Mouse (Mus musculus): Measurements from ENCODE around the gene Kin.

The Kin gene

DNA sequence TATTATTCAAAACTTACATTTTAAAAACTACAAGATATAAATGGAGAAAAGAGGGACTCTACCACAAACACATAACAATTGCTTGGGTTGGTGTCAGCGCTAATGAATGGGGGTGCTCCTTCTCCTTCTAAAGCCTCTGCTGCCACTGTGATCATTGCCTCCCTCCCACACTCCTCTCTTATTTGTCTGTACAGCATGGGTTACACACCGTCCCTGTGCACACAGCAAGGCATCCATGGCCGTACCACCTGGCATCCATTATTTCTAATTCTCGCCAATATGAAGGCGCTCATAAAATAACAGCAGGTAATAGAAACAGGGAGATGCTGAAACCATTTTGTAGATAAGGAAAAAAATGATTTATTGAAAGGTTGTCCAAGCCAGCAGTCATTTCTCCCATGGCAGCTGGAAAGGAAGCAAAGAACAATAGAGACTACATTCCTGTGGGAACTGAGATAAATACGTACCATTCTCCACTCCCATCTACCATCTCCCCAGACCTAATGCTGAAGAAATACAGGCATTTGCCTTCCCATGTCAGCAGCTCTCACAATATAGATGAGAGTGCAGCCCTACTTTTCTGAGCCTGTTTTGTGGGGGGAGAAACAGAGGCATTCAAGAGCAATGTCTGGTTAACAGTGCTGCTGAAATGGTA, 28.3 kb downstream of the Kin start:
- no peak for DNase-seq (ENCODE audit: low spot score in 2 of 2)

- DNase-seq (ENCODE audit: low spot score in 2 of 2) = no peak
Measured at GRCm38 (mm10) chr2:10118751-10119150, 38.4 kb downstream of the Kin start.

GRCm38 (mm10) chr2:10119276-10119675, 38.9 kb downstream of the Kin start:
- DNase-seq (ENCODE audit: low spot score in 2 of 2) = no peak

DNA sequence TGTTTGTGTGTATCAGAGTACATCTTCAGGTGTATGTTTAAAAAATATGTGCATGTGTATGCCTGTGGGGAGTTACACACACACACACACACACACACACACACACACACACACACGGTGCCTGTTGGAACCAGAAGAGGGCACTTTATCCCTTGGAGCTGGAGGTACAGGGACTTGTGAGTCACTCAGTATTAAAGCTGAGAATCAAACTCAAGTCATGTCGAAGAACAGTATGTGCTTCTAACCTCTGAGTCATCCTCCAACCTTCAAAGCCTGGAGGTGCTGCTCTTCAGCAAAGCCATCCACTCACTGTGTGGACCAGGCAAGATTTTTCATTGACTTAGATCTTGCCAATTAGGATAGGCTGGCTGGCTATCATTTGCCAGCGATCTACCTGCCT, 41.4 kb downstream of the Kin start:
- no peak for DNase-seq (ENCODE audit: low spot score in 2 of 2)

DNA sequence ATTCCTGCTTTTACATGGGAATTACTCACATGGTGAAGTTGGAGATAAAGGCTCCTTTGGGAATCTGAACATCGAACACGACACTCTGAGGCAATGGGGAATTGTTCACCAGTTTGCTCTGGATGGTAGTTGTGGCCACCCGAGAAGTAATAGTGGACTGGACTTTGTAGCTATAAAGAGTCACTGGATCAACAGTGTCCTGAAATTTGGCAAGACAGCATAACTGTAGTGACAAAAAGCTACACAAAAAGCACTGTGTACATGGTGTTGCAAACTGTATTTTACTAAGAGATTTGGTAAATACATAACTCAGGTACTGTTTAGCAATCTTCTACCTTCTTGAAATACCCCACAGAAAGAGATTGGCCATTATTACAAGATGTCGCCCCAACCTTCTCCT, 45.7 kb downstream of the Kin start:
- no peak for DNase-seq (ENCODE audit: low spot score in 2 of 2)

DNA sequence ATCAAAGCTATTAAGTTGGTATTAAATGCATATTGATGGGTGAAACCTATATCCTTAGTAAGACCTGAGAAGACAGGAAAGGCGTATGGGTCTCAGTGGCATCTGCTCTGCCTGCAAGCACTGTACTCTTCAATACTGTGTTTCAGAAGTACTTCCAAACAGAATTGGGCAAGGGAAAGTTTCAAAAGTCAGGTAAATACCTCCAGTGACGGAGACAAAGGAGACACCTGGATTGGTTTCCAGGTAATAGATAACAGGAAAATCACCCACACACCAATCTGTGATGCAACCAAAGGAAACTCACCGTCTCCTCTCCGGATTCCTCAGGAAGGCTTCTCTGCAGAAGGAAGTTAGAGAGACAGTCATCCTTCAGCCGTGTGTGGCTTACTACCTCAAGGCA, 47.1 kb downstream of the Kin start:
- DNase-seq (ENCODE audit: low spot score in 2 of 2) = no peak

DNA sequence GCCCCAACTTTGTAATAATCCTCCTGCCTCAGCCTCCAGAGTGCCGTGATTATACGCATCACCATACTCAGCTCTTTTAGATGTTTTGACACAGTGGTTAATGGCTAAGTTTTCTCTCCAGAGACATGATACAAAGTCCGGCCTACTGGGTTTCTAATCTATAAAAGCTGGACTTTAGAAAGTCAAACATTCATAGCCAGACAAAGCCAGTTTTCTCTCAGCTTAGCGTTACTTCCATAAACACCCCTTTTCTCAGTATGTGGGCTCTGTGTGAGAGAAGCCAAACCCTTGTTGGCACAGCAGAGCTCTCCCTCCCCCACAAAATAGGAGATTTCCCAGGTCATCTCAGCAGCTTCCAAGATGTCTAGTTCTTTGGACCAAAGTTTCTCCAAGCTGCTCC, 48.2 kb downstream of the Kin start:
- DNase-seq (ENCODE audit: low spot score in 2 of 2) = no peak

GRCm38 (mm10) chr2:10130341-10130990, 50.1 kb downstream of the Kin start:
- DNase-seq (ENCODE audit: low spot score in 2 of 2) = no peak

GRCm38 (mm10) chr2:10131296-10131695, 50.9 kb downstream of the Kin start, which contains the start of gene Itih2:
Itih2 (minus strand) TSS chr2:10131396.
- DNase-seq (ENCODE audit: low spot score in 2 of 2) = no peak

DNA sequence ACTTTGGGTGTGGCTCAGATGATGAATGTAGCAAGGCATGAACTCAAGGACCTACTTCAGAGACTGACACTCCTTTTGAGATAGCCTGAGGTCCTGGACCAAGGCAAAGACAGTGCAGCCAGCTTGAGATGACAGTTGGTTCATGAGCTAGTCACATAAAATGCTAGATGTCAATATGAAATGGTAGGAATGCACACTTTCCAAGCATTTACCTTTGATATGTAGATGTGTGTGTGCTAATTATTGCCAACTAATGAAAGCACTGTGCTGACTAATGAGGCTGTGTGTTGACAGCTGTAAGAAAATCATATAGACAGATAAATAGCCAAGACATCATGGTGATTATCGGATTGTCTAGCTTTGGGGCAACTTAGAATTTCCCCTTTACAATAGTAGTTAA, 51.7 kb downstream of the Kin start:
- DNase-seq (ENCODE audit: low spot score in 2 of 2) = no peak

GRCm38 (mm10) chr2:10133941-10134340, 53.5 kb downstream of the Kin start:
- no peak for DNase-seq (ENCODE audit: low spot score in 2 of 2)

GRCm38 (mm10) chr2:10137320-10137719, 56.9 kb downstream of the Kin start:
- no peak for DNase-seq (ENCODE audit: low spot score in 2 of 2)

DNA sequence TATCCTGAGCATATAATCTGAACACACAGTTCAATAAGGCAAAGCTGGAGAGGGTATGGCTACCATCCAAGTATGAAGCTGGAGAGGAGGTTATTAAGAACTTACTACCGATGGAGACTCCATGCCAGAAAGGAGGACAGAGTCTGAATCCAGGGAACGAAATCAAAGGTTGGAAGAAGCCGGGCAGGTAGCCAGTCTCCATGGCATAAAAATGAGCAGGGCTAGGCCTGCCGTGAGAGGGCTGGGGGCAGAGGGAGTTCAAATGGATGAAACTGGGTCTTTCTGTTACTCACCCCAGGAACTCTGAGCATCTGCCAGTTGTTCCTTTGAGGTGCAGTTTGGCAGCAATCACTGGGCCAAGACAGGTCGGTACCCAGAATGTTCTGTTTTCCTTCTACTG, 60.1 kb downstream of the Kin start:
- no peak for DNase-seq (ENCODE audit: low spot score in 2 of 2)

All from natural killer cell, adult 2 months (primary cell).